Mouse (Mus musculus) urinary bladder, postnatal 36 days (tissue): ENCODE data around the gene Mapk8ip2.

ENCODE experiments used
- DNase-seq, 2 experiments: peaks; one replicate each; pipeline ENCODE4 v3.0.0; 2022; ENCODE audit warnings: low spot score in 2 of 2, mixed read lengths in 1 of 2

Mapk8ip2 gene

GRCm38 (mm10) chr15:89452906-89453864 lies 528 bp upstream of the Mapk8ip2 start:
- DNase-seq: peak; percentile 45 to 58

- DNase-seq: no peak
Measured at GRCm38 (mm10) chr15:89454857-89455256, 1.1 kb downstream of the Mapk8ip2 start.

GRCm38 (mm10) chr15:89455642-89456041 lies 1.9 kb downstream of the Mapk8ip2 start:
- no peak for DNase-seq

- DNase-seq: no peak
Measured at GRCm38 (mm10) chr15:89458942-89459341, 5.2 kb downstream of the Mapk8ip2 start.

GRCm38 (mm10) chr15:89459821-89460220 lies 6.1 kb downstream of the Mapk8ip2 start:
- DNase-seq: no peak

GRCm38 (mm10) chr15:89460298-89460697 lies 6.6 kb downstream of the Mapk8ip2 start:
- no peak for DNase-seq

- no peak for DNase-seq
Measured at GRCm38 (mm10) chr15:89461321-89461720, 7.6 kb downstream of the Mapk8ip2 start.

- no peak for DNase-seq
Measured at GRCm38 (mm10) chr15:89462176-89462575, 8.5 kb downstream of the Mapk8ip2 start.

GRCm38 (mm10) chr15:89463334-89464235 lies 9.9 kb downstream of the Mapk8ip2 start:
- DNase-seq: no peak

- no peak for DNase-seq
Measured at GRCm38 (mm10) chr15:89465052-89465451, 11.3 kb downstream of the Mapk8ip2 start.

GRCm38 (mm10) chr15:89468577-89468976 lies 14.9 kb downstream of the Mapk8ip2 start:
- no peak for DNase-seq

- DNase-seq: no peak
Measured at GRCm38 (mm10) chr15:89471476-89471875, 17.8 kb downstream of the Mapk8ip2 start.

GRCm38 (mm10) chr15:89473370-89473769 lies 19.7 kb downstream of the Mapk8ip2 start:
- no peak for DNase-seq

GRCm38 (mm10) chr15:89473921-89474320 lies 20.2 kb downstream of the Mapk8ip2 start:
- no peak for DNase-seq

- no peak for DNase-seq
Measured at GRCm38 (mm10) chr15:89474596-89475292, 21.0 kb downstream of the Mapk8ip2 start.

- DNase-seq: no peak
Measured at GRCm38 (mm10) chr15:89475293-89475600, 21.5 kb downstream of the Mapk8ip2 start.

GRCm38 (mm10) chr15:89475611-89476474 lies 22.1 kb downstream of the Mapk8ip2 start:
- DNase-seq: peak; percentile 92 to 95

GRCm38 (mm10) chr15:89476475-89476815 lies 22.7 kb downstream of the Mapk8ip2 start:
- DNase-seq: no peak

GRCm38 (mm10) chr15:89477091-89477491 lies 23.4 kb downstream of the Mapk8ip2 start, which contains the start of gene Arsa:
Gene Arsa, minus strand, starts transcription at chr15:89477425.
- no peak for DNase-seq

- no peak for DNase-seq
Measured at GRCm38 (mm10) chr15:89477806-89478205, 24.1 kb downstream of the Mapk8ip2 start.

GRCm38 (mm10) chr15:89478622-89479021 lies 24.9 kb downstream of the Mapk8ip2 start:
- DNase-seq: no peak
